Mouse (Mus musculus) liver, embryonic 13.5 days (tissue): ENCODE measurements around the gene Wdr48. TPM values are rescaled to one million over a fixed set of nuclear protein-coding genes. Genes with fewer than 3 reads are reported as not detected.

Experiments
- ATAC-seq: fragments of 200-750 bp; cut with Nextera tagmentation; 2 replicates; pipeline ENCODE4 v1.8.0; 2017; ENCODE audit warnings: low read depth, mild to moderate bottlenecking, moderate number of reproducible peaks, moderate library complexity
- DNase-seq: peaks from one replicate; pipeline ENCODE4 v3.0.0; 2022
- H3K27ac ChIP-seq: fragments of 300-500 bp; sonication (generic); 2 replicates; pipeline ENCODE4 v1.5.1; 2015; ENCODE audit warnings: moderate library complexity, mild to moderate bottlenecking, inconsistent platforms
- H3K27me3 ChIP-seq: fragments of 300-500 bp; sonication (generic); 2 replicates; pipeline ENCODE4 v1.6.1; 2015; ENCODE audit warnings: mild to moderate bottlenecking, inconsistent platforms
- H3K36me3 ChIP-seq: fragments of 300-500 bp; sonication (generic); 2 replicates; pipeline ENCODE4 v1.6.1; 2015; ENCODE audit warnings: mild to moderate bottlenecking, inconsistent platforms
- H3K4me1 ChIP-seq: fragments of 300-500 bp; sonication (generic); replicated peaks from 2 replicates; pipeline ENCODE4 v1.6.1; 2015; ENCODE audit warnings: inconsistent platforms
- H3K4me2 ChIP-seq: fragments of 300-500 bp; sonication (generic); 2 replicates; pipeline ENCODE4 v1.6.1; 2015; ENCODE audit warnings: inconsistent platforms, mild to moderate bottlenecking, moderate library complexity
- H3K4me3 ChIP-seq: fragments of 300-500 bp; sonication (generic); replicated peaks from 2 replicates; pipeline ENCODE4 v1.5.1; 2015; ENCODE audit warnings: mild to moderate bottlenecking, inconsistent platforms
- H3K9ac ChIP-seq: fragments of 300-500 bp; sonication (generic); 2 replicates; pipeline ENCODE4 v1.6.1; 2015; ENCODE audit warnings: mild to moderate bottlenecking, inconsistent platforms
- H3K9me3 ChIP-seq: fragments of 300-500 bp; sonication (generic); replicated peaks from 2 replicates; pipeline ENCODE4 v1.6.1; 2016; ENCODE audit warnings: inconsistent platforms
- WGBS: fragments of 180-500 bp; shearing (Covaris S2); methylation state at CpG from one replicate; pipeline ENCODE4 v1.1.7; 2015; ENCODE audit not compliant: insufficient replicate concordance; 5-methylcytosine and 5-hydroxymethylcytosine counted together
- polyA plus RNA-seq: library from polyadenylated mRNA; unstranded; fragments of >200 nt; fragmentation: Nextera tagmentation; extraction: Ambion mirVana; gene quantifications from 2 replicates; pipeline ENCODE4 v1.2.1, GENCODE M21; 2015

Gene Wdr48
- polyA plus RNA-seq = 22.8 and 27.8 TPM in 2 replicates

GRCm38 (mm10) chr9:119894339-119895009, at the start of gene Wdr48:
TSS of gene Wdr48 (plus strand) at chr9:119894878.
- WGBS = 3% methylated on average over 34 of the region's 34 CpGs
- Histone ChIP-seq H3K9me3 (no peaks in the 10 kb centered on the region), H3K4me3 (peak within 1 kb of the TSS; percentile 97), H3K4me1 (peaks cover 32% of the 10 kb centered on the region), H3K9ac (peak within 1 kb of the TSS; percentile 91), H3K36me3 (no peaks in the 10 kb centered on the region), H3K27ac (peak within 1 kb of the TSS; percentile 79), H3K4me2 (peak within 1 kb of the TSS; percentile 92), H3K27me3 (no peaks in the 10 kb centered on the region)
- peak; percentile 99 for ATAC-seq
- peak; percentile 96 for DNase-seq

DNA sequence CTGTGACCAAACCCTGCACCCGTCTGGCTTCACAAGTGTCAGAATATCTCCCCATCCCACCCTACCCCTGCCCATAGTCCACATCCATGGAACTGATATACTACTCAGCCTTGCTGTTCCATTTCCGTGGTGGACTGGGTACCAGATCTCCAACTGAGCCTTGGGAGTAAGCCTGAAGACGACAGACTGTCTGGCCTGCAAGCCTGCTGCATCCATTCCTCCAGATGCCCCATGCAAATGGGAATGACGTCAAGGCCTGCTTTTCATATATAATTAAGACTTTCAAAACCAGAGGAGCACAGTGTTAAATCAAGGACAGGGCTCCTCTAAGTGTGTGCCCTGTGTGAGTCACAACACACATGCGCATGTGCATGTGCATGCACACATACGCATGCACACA, 47.5 kb upstream of the Wdr48 start:
- no peaks in the 10 kb centered on the region for H3K27me3 ChIP-seq
- H3K4me2 ChIP-seq = no peak overlapping the region
- H3K36me3 ChIP-seq = no peaks in the 10 kb centered on the region
- WGBS = 66% methylated on average over 6 of the region's 6 CpGs
- no peaks in the 10 kb centered on the region for H3K9me3 ChIP-seq
- H3K4me3 ChIP-seq = no peak overlapping the region
- ATAC-seq (no peak), DNase-seq (no peak)
- H3K9ac ChIP-seq = no peak overlapping the region
- no peak overlapping the region for H3K27ac ChIP-seq
- peaks cover 3% of the 10 kb centered on the region; the same call in 1 of the 2 replicates for H3K4me1 ChIP-seq

DNA sequence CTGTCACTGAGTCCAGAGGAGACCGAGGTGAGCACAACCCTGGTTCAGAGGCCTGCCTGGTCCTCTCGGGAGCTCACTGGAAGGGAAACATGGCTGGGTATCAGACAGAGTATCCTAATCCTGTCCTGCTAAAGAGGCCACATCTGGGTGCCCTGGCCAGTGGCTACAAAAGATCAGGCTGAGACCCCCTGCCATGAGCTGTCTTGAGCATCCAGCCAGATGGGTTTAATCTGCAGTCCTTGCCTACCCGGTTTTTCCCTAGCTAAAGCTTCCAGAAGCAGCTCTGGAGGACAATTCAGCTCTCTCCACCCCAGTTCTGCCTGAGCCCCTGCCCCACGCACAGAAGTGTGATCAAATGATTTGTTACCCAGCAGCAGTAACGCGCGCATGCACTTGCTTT, 46.0 kb upstream of the Wdr48 start:
- H3K9ac ChIP-seq = no peak overlapping the region
- H3K36me3 ChIP-seq = no peaks in the 10 kb centered on the region
- no peaks in the 10 kb centered on the region for H3K27me3 ChIP-seq
- H3K4me2 ChIP-seq = no peak overlapping the region
- no peak for DNase-seq
- no peak overlapping the region for H3K27ac ChIP-seq
- H3K4me1 ChIP-seq = no peaks in the 10 kb centered on the region
- 45% methylated on average over 7 of the region's 7 CpGs for WGBS
- H3K4me3 ChIP-seq = no peak overlapping the region
- no peaks in the 10 kb centered on the region for H3K9me3 ChIP-seq
- no peak for ATAC-seq

DNA sequence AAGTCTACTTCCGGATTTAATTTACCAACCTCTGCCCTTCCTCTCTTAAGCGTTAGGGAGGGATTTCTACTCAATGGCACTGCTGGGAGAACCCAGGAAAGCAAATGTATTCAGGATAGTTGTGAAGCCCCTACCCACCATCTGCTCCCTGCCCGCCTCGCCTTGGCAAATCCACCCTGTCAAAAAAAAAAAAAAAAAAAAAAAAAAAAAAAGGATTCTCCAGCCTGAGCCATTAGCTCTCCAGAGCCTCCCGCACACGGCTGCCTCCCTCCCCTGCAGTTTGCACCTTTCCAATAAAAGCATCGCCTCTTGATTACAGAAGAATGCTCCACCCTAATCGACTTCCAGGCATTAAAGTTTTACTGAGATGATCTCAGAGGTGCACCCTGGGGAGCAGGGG, 45.5 kb upstream of the Wdr48 start:
- H3K4me1 ChIP-seq = no peaks in the 10 kb centered on the region
- H3K4me2 ChIP-seq = no peak overlapping the region
- no peak overlapping the region for H3K9ac ChIP-seq
- no peaks in the 10 kb centered on the region for H3K36me3 ChIP-seq
- no peak for ATAC-seq
- H3K27ac ChIP-seq = no peak overlapping the region
- H3K4me3 ChIP-seq = no peak overlapping the region
- no peak for DNase-seq
- no peaks in the 10 kb centered on the region for H3K27me3 ChIP-seq
- WGBS = 34% methylated on average over 8 of the region's 8 CpGs
- no peaks in the 10 kb centered on the region for H3K9me3 ChIP-seq

- no peak overlapping the region for H3K4me2 ChIP-seq
- H3K4me1 ChIP-seq = no peaks in the 10 kb centered on the region
- H3K9ac ChIP-seq = no peak overlapping the region
- WGBS = 67% methylated on average over 10 of the region's 10 CpGs
- no peaks in the 10 kb centered on the region for H3K36me3 ChIP-seq
- H3K27ac ChIP-seq = no peak overlapping the region
- no peak overlapping the region for H3K4me3 ChIP-seq
- H3K27me3 ChIP-seq = no peaks in the 10 kb centered on the region
- DNase-seq = no peak
- no peaks in the 10 kb centered on the region for H3K9me3 ChIP-seq
- no peak for ATAC-seq
Measured at GRCm38 (mm10) chr9:119852347-119853030, 42.2 kb upstream of the Wdr48 start.

DNA sequence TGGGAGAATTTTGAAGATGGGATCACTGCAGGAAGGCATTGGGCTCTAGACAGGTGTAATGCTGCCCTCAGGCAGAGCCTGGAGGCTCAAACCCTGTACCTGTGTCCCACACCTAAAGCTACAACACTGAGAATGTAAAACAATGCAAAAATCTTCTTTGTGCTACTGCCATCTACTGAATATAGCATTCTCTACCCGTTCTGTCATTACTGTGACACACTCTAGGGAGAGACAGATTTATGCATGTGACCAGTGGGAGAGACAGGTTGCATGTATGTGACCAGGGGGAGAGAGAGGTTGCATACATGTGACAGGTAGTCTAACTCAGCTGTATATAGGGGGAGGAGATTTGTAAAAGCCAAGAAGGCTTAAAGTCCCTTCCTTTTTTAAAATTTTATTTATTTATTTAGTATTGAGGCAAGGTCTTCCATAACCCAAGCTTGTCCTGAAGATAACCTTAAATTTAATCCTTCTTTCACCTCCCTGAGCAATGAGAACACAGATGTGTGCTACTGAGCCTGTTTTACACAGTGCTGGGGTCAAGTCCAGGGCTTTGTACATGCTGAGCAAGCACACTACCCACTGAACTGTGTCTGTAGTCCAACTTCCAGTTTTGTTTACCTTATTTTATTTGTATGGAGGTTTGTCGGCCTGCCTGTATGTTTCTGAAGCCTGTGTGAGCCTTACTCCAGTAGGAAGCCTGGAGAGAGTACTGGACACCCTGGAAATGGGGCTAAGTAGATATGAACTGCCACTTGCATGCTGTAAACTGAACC, 41.4 kb upstream of the Wdr48 start:
- 60% methylated on average over 2 of the region's 2 CpGs for WGBS
- Histone ChIP-seq H3K36me3 (no peaks in the 10 kb centered on the region), H3K4me1 (no peaks in the 10 kb centered on the region), H3K4me2 (no peak overlapping the region), H3K27ac (no peak overlapping the region), H3K4me3 (no peak overlapping the region), H3K9ac (no peak overlapping the region), H3K27me3 (no peaks in the 10 kb centered on the region), H3K9me3 (0 out of 2 replicates have a peak, but pooled peaks cover 2% of the 10 kb centered on the region)
- ATAC-seq (peak; percentile 47; the same call in 1 of the 2 replicates), DNase-seq (no peak)

DNA sequence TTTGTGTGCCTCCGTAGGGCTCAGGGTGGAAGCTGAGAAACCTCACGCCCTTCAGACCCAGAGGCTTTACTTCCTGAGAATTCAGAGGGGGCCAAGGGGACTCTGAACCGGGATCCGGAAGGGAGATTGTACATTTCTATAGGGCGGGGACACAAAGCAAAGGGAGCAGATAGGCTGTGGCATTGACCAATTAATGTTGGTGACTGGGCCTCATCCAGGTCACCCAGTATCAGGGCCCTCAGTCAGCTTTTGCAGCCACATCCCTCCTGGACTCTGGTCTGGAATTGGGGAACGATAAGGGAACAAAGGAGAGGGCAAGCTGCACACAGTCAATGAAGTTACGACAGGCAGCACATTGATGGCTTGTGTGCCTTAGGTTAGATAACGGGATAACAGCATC, 40.5 kb upstream of the Wdr48 start:
- no peak overlapping the region for H3K27ac ChIP-seq
- H3K9ac ChIP-seq = no peak overlapping the region
- no peaks in the 10 kb centered on the region for H3K36me3 ChIP-seq
- H3K4me3 ChIP-seq = no peak overlapping the region
- H3K4me2 ChIP-seq = no peak overlapping the region
- H3K27me3 ChIP-seq = no peaks in the 10 kb centered on the region
- ATAC-seq (0 out of 2 replicates have a peak, but pooled peaks have one; percentile 31), DNase-seq (no peak)
- 0 out of 2 replicates have a peak, but pooled peaks cover 4% of the 10 kb centered on the region for H3K9me3 ChIP-seq
- 49% methylated on average over 8 of the region's 8 CpGs for WGBS
- H3K4me1 ChIP-seq = no peaks in the 10 kb centered on the region

DNA sequence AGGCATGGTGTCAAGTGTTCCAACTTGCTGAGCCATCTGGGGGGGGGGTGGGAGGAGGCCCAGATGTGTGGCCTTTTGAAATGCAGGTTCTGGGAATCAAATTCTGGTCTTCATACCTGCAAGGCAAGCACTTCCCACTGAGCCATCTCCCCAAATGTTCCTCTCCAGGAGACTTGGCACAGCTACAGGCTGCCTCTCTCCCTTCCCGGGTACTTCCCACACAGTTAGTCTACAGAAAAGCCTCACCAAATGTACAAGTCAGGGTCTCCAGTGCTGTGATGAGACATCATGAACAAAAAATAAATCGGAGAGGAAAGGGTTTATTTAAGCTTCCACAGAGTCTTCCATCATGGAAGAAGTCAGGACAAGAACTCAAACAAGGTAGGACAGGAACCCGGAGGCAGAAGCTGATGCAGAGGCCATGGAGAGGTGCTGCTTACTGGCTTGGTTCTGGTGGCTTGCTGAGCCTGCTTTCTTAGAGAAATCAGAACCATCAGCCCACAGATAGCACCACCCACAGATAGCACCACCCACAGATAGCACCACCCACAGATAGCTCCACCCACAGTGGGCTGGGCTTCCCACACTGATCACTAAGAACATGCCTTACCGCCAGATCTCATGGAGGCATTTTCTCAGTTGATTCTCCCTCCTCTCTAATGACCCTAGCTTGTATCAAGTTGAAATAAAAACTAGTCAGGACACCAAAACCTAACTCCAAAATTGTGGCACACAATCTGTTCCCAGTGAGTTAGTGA, 7.4 kb upstream of the Wdr48 start:
- Histone ChIP-seq H3K9ac (no peak overlapping the region), H3K36me3 (no peaks in the 10 kb centered on the region), H3K4me2 (no peak overlapping the region), H3K27ac (no peak overlapping the region), H3K4me1 (0 out of 2 replicates have a peak, but pooled peaks cover 5% of the 10 kb centered on the region), H3K27me3 (no peaks in the 10 kb centered on the region), H3K4me3 (no peak overlapping the region), H3K9me3 (no peaks in the 10 kb centered on the region)
- DNase-seq = peak; percentile 22
- ATAC-seq = peak; percentile 23; the same call in 1 of the 2 replicates
- 63% methylated on average over 4 of the region's 4 CpGs for WGBS

DNA sequence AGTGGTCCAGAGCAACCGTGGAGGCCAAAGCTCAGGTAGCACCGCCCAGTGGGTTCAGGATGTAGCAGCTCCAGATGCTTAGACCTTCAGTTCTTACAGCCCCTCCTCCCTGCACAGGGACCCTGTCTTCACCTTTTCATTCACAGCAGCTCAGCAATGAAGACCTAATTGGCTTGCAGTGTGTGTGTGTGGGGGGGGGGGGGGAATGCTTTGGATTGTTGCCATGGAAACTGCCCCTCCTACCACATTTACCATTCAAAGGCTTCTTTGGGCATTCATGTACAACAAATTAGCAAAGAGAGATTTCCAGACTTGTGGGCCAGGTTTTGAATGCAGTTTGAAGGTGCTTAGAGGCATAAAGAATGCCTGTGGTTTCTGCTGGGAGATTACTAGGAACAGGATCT, 5.8 kb upstream of the Wdr48 start:
- Histone ChIP-seq H3K27me3 (no peaks in the 10 kb centered on the region), H3K9me3 (no peaks in the 10 kb centered on the region), H3K9ac (no peak overlapping the region), H3K36me3 (no peaks in the 10 kb centered on the region), H3K4me2 (no peak overlapping the region), H3K27ac (no peak overlapping the region), H3K4me1 (peaks cover 6% of the 10 kb centered on the region; the same call in 1 of the 2 replicates), H3K4me3 (no peak overlapping the region)
- no peak for ATAC-seq
- 69% methylated on average over 2 of the region's 2 CpGs for WGBS
- DNase-seq = no peak

- no peaks in the 10 kb centered on the region for H3K27me3 ChIP-seq
- H3K36me3 ChIP-seq = no peaks in the 10 kb centered on the region
- no peak overlapping the region for H3K9ac ChIP-seq
- ATAC-seq (no peak), DNase-seq (no peak)
- no peaks in the 10 kb centered on the region for H3K9me3 ChIP-seq
- H3K27ac ChIP-seq = no peak overlapping the region
- no peak overlapping the region for H3K4me2 ChIP-seq
- peaks cover 12% of the 10 kb centered on the region for H3K4me1 ChIP-seq
- 73% methylated on average over 9 of the region's 9 CpGs for WGBS
- H3K4me3 ChIP-seq = no peak overlapping the region
Measured at GRCm38 (mm10) chr9:119889446-119889845, 5.2 kb upstream of the Wdr48 start.

DNA sequence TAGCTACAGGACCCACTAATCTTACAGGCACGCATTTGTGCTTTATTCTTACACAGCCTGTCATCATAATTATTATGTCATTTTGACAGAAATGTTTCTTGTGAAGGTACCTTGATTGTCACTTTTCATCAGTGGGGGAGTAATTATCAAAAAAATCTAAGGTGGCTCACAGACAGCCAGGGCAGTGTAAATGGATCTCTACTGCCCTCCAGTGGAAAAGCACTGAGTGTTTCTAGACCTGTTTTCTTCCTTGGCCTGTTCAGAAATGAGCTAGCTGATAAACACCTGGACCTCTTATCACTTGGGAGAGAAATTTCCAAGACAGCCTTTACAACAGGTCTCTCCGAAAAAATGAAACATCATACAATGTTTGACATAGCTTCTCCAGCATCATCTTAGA, 4.0 kb upstream of the Wdr48 start:
- no peak overlapping the region for H3K9ac ChIP-seq
- WGBS = 44% methylated on average over 2 of the region's 2 CpGs
- H3K4me2 ChIP-seq = no peak overlapping the region
- H3K36me3 ChIP-seq = no peaks in the 10 kb centered on the region
- H3K4me1 ChIP-seq = peaks cover 19% of the 10 kb centered on the region
- H3K27ac ChIP-seq = no peak overlapping the region
- no peaks in the 10 kb centered on the region for H3K9me3 ChIP-seq
- ATAC-seq (no peak), DNase-seq (peak; percentile 8)
- no peak overlapping the region for H3K4me3 ChIP-seq
- H3K27me3 ChIP-seq = no peaks in the 10 kb centered on the region
